Mouse (Mus musculus) forebrain, embryonic 12.5 days (tissue): ENCODE results near the gene Trim45. TPM values are rescaled to one million over a fixed set of nuclear protein-coding genes. Genes with fewer than 3 reads are reported as not detected.

Experiments used
- ATAC-seq: fragments of 200-750 bp; cut with Nextera tagmentation; 2 replicates; pipeline ENCODE4 v1.8.0; 2017; ENCODE audit warnings: moderate TSS enrichment; ENCODE audit not compliant: low FRiP score
- H3K27ac ChIP-seq: fragments of 300-500 bp; sonication (generic); 2 replicates; pipeline ENCODE4 v1.5.1; 2016; ENCODE audit warnings: mild to moderate bottlenecking
- H3K27me3 ChIP-seq: fragments of 300-500 bp; sonication (generic); 2 replicates; pipeline ENCODE4 v1.6.1; 2016; ENCODE audit warnings: mild to moderate bottlenecking
- H3K36me3 ChIP-seq: fragments of 300-500 bp; sonication (generic); replicated peaks from 2 replicates; pipeline ENCODE4 v1.6.1; 2016; ENCODE audit warnings: mild to moderate bottlenecking
- H3K4me1 ChIP-seq: fragments of 300-500 bp; sonication (generic); 2 replicates; pipeline ENCODE4 v1.6.1; 2016
- H3K4me2 ChIP-seq: fragments of 300-500 bp; sonication (generic); 2 replicates; pipeline ENCODE4 v1.6.1; 2016; ENCODE audit warnings: mild to moderate bottlenecking, moderate library complexity
- H3K4me3 ChIP-seq: fragments of 300-500 bp; sonication (generic); replicated peaks from 2 replicates; pipeline ENCODE4 v1.5.1; 2016; ENCODE audit warnings: mild to moderate bottlenecking
- H3K9ac ChIP-seq: fragments of 300-500 bp; sonication (generic); 2 replicates; pipeline ENCODE4 v1.6.1; 2016; ENCODE audit warnings: mild to moderate bottlenecking
- H3K9me3 ChIP-seq: fragments of 300-500 bp; sonication (generic); 2 replicates; pipeline ENCODE4 v1.6.1; 2016
- WGBS: fragments of 180-500 bp; shearing (Covaris S2); methylation state at CpG from one replicate; pipeline ENCODE4 v1.1.7; 2016; 5-methylcytosine and 5-hydroxymethylcytosine counted together
- polyA plus RNA-seq: library from polyadenylated mRNA; unstranded; fragments of >200 nt; fragmentation: Nextera tagmentation; extraction: Ambion mirVana; gene quantifications from 2 replicates; pipeline ENCODE4 v1.2.1, GENCODE M21; 2016

Trim45 gene
- polyA plus RNA-seq, 1 experiment from 2014 or later = 7.1 TPM

GRCm38 (mm10) chr3:100911026-100911425 lies 11.0 kb upstream of the Trim45 start:
- H3K4me2 ChIP-seq = no peak overlapping the region
- H3K4me3 ChIP-seq = no peak overlapping the region
- no peak overlapping the region for H3K9ac ChIP-seq
- H3K9me3 ChIP-seq = no peaks in the 10 kb centered on the region
- H3K27me3 ChIP-seq = no peaks in the 10 kb centered on the region
- 88% methylated on average over 9 of the region's 9 CpGs for WGBS
- H3K4me1 ChIP-seq = no peaks in the 10 kb centered on the region
- no peak for ATAC-seq
- H3K27ac ChIP-seq = no peak overlapping the region
- no peaks in the 10 kb centered on the region for H3K36me3 ChIP-seq

GRCm38 (mm10) chr3:100911498-100912213 lies 10.3 kb upstream of the Trim45 start:
- Histone ChIP-seq H3K4me2 (no peak overlapping the region), H3K9me3 (no peaks in the 10 kb centered on the region), H3K27ac (no peak overlapping the region), H3K36me3 (no peaks in the 10 kb centered on the region), H3K9ac (no peak overlapping the region), H3K4me3 (no peak overlapping the region), H3K4me1 (no peaks in the 10 kb centered on the region), H3K27me3 (no peaks in the 10 kb centered on the region)
- 80% methylated on average over 7 of the region's 7 CpGs for WGBS
- ATAC-seq = no peak

GRCm38 (mm10) chr3:100916844-100917243 lies 5.2 kb upstream of the Trim45 start:
- H3K27ac ChIP-seq = no peak overlapping the region
- H3K4me1 ChIP-seq = peaks cover 7% of the 10 kb centered on the region
- ATAC-seq = no peak
- H3K4me2 ChIP-seq = no peak overlapping the region
- H3K9ac ChIP-seq = no peak overlapping the region
- no peaks in the 10 kb centered on the region for H3K27me3 ChIP-seq
- no peak overlapping the region for H3K4me3 ChIP-seq
- WGBS = 22% methylated on average over 7 of the region's 7 CpGs
- no peaks in the 10 kb centered on the region for H3K36me3 ChIP-seq
- no peaks in the 10 kb centered on the region for H3K9me3 ChIP-seq

GRCm38 (mm10) chr3:100920611-100921140 lies 1.3 kb upstream of the Trim45 start:
- no peaks in the 10 kb centered on the region for H3K9me3 ChIP-seq
- H3K27ac ChIP-seq = no peak overlapping the region
- H3K27me3 ChIP-seq = no peaks in the 10 kb centered on the region
- no peaks in the 10 kb centered on the region; the same call in 1 of the 2 replicates for H3K36me3 ChIP-seq
- ATAC-seq = no peak
- 85% methylated on average over 9 of the region's 9 CpGs for WGBS
- H3K9ac ChIP-seq = no peak overlapping the region
- peaks cover 30% of the 10 kb centered on the region for H3K4me1 ChIP-seq
- no peak overlapping the region for H3K4me3 ChIP-seq
- no peak overlapping the region for H3K4me2 ChIP-seq

GRCm38 (mm10) chr3:100922506-100923375 lies 739 bp downstream of the Trim45 start:
- Histone ChIP-seq H3K4me2 (peak overlapping the region; percentile 65), H3K9me3 (no peaks in the 10 kb centered on the region), H3K4me1 (peaks cover 41% of the 10 kb centered on the region), H3K9ac (peak overlapping the region; percentile 73), H3K4me3 (peak overlapping the region; percentile 58), H3K27me3 (no peaks in the 10 kb centered on the region), H3K27ac (peak overlapping the region; percentile 81), H3K36me3 (peaks cover 3% of the 10 kb centered on the region; the same call in 1 of the 2 replicates)
- whole genome bisulfite sequencing = 39% methylated on average over 28 of the region's 28 CpGs
- ATAC-seq = peak; percentile 71

- Histone ChIP-seq H3K27ac (no peak overlapping the region), H3K4me3 (no peak overlapping the region), H3K4me1 (peaks cover 41% of the 10 kb centered on the region), H3K4me2 (no peak overlapping the region), H3K36me3 (peaks cover 16% of the 10 kb centered on the region; the same call in 1 of the 2 replicates), H3K27me3 (no peaks in the 10 kb centered on the region), H3K9me3 (no peaks in the 10 kb centered on the region), H3K9ac (0 out of 2 replicates have a peak overlapping the region, but pooled peaks have one; percentile 1)
- no peak for ATAC-seq
- 85% methylated on average over 6 of the region's 6 CpGs for WGBS
Measured at GRCm38 (mm10) chr3:100924065-100924732, 2.2 kb downstream of the Trim45 start.

GRCm38 (mm10) chr3:100925176-100925575 lies 3.2 kb downstream of the Trim45 start:
- Histone ChIP-seq H3K4me3 (no peak overlapping the region), H3K27ac (no peak overlapping the region), H3K4me1 (peaks cover 41% of the 10 kb centered on the region), H3K4me2 (no peak overlapping the region), H3K36me3 (peaks cover 21% of the 10 kb centered on the region; the same call in 1 of the 2 replicates), H3K9ac (no peak overlapping the region), H3K27me3 (no peaks in the 10 kb centered on the region), H3K9me3 (no peaks in the 10 kb centered on the region)
- no peak for ATAC-seq
- 90% methylated on average over 16 of the region's 16 CpGs for WGBS

GRCm38 (mm10) chr3:100931332-100932076 lies 9.5 kb downstream of the Trim45 start:
- peaks cover 5% of the 10 kb centered on the region; the same call in 1 of the 2 replicates for H3K4me1 ChIP-seq
- 91% methylated on average over 23 of the region's 23 CpGs for WGBS
- H3K27ac ChIP-seq = no peak overlapping the region
- H3K4me2 ChIP-seq = no peak overlapping the region
- H3K9ac ChIP-seq = no peak overlapping the region
- peaks cover 56% of the 10 kb centered on the region for H3K36me3 ChIP-seq
- no peaks in the 10 kb centered on the region for H3K9me3 ChIP-seq
- no peaks in the 10 kb centered on the region for H3K27me3 ChIP-seq
- ATAC-seq = no peak
- H3K4me3 ChIP-seq = no peak overlapping the region

- ATAC-seq = no peak
- Histone ChIP-seq H3K9ac (no peak overlapping the region), H3K9me3 (no peaks in the 10 kb centered on the region), H3K36me3 (peaks cover 64% of the 10 kb centered on the region), H3K4me1 (no peaks in the 10 kb centered on the region), H3K27me3 (no peaks in the 10 kb centered on the region), H3K4me3 (no peak overlapping the region), H3K27ac (no peak overlapping the region), H3K4me2 (no peak overlapping the region)
- 75% methylated on average over 11 of the region's 11 CpGs for WGBS
Measured at GRCm38 (mm10) chr3:100932077-100932944, 10.3 kb downstream of the Trim45 start.

- peaks cover 75% of the 10 kb centered on the region for H3K36me3 ChIP-seq
- ATAC-seq = no peak
- no peaks in the 10 kb centered on the region for H3K27me3 ChIP-seq
- WGBS = 93% methylated on average over 6 of the region's 6 CpGs
- no peak overlapping the region for H3K4me3 ChIP-seq
- no peak overlapping the region for H3K4me2 ChIP-seq
- H3K27ac ChIP-seq = no peak overlapping the region
- H3K9ac ChIP-seq = no peak overlapping the region
- H3K4me1 ChIP-seq = no peaks in the 10 kb centered on the region
- H3K9me3 ChIP-seq = no peaks in the 10 kb centered on the region
Measured at GRCm38 (mm10) chr3:100935521-100935920, 13.5 kb downstream of the Trim45 start.

GRCm38 (mm10) chr3:100936201-100936600 lies 14.2 kb downstream of the Trim45 start:
- peaks cover 81% of the 10 kb centered on the region for H3K36me3 ChIP-seq

More at GRCm38 (mm10) chr3:100936201-100936600, 14.2 kb downstream of the Trim45 start:
- H3K4me3 ChIP-seq = no peak overlapping the region
- H3K27ac ChIP-seq = no peak overlapping the region
- no peak overlapping the region for H3K4me2 ChIP-seq
- no peak overlapping the region for H3K9ac ChIP-seq
- WGBS = 93% methylated on average over 6 of the region's 6 CpGs
- H3K27me3 ChIP-seq = no peaks in the 10 kb centered on the region
- H3K9me3 ChIP-seq = no peaks in the 10 kb centered on the region
- ATAC-seq = no peak
- no peaks in the 10 kb centered on the region for H3K4me1 ChIP-seq
